Mouse (Mus musculus): ENCODE data around the gene Sptbn1. TPM values are rescaled to one million over a fixed set of nuclear protein-coding genes. Genes with fewer than 3 reads are reported as not detected.

The Sptbn1 gene
- polyA plus RNA-seq, 1 experiment from 2014 or later, result 164 TPM

DNA sequence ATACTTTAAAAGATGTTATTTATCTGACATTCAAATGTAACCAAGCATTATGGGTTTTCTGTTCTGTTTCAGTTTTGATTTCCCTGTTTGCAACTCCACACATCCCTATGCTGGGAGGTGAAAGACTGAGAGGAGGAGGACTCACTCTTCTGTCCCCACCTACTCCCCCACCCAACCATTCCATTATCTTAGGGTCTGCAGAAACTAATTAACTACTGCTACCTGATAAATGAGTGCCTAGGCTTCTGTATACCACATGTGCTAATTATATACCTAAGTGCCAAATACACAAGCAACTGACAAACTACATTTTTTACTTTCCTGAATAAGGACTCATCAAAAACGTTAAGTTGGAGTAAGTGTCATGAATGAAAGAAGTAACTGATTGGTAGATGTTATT is 23.8 kb downstream of the Sptbn1 start:
- 35% methylated on average over 1 of the region's 1 CpGs for WGBS

GRCm38 (mm10) chr11:30243591-30243990 is 24.4 kb downstream of the Sptbn1 start:
- Histone ChIP-seq H3K4me1 (ENCODE audit: control insufficient read depth, insufficient read depth, low read length) (peaks cover 72% of the 10 kb centered on the region), H3K36me3 (ENCODE audit: control insufficient read depth, insufficient read depth) (peaks cover 5% of the 10 kb centered on the region; the same call in 1 of the 2 replicates), H3K9ac (ENCODE audit: low read length) (no peak overlapping the region), H3K27ac (ENCODE audit: low read length) (peak overlapping the region; percentile 82), H3K9me3 (replicated peaks; ENCODE audit: control insufficient read depth, low read length) (no peaks in the 10 kb centered on the region), H3K4me2 (ENCODE audit: low read depth, low read length) (peak overlapping the region; percentile 38), H3K27me3 (ENCODE audit: control insufficient read depth, insufficient read depth, low read length) (no peaks in the 10 kb centered on the region), H3K4me3 (ENCODE audit: low read length) (no peak overlapping the region)
- 21% methylated on average over 3 of the region's 3 CpGs for WGBS
- ATAC-seq (replicated peaks; ENCODE audit: extremely low read depth, insufficient read depth, low FRiP score), result peak; percentile 75

More for the DNA sequence above, 23.8 kb downstream of the Sptbn1 start:
- no peak for ATAC-seq (replicated peaks; ENCODE audit: extremely low read depth, insufficient read depth, low FRiP score)
- no peak overlapping the region for H3K4me2 ChIP-seq (ENCODE audit: low read depth, low read length)
- H3K4me3 ChIP-seq (ENCODE audit: low read length), result no peak overlapping the region
- no peak overlapping the region for H3K9ac ChIP-seq (ENCODE audit: low read length)
- H3K9me3 ChIP-seq (replicated peaks; ENCODE audit: control insufficient read depth, low read length), result no peaks in the 10 kb centered on the region
- peaks cover 74% of the 10 kb centered on the region for H3K4me1 ChIP-seq (ENCODE audit: control insufficient read depth, insufficient read depth, low read length)
- H3K27me3 ChIP-seq (ENCODE audit: control insufficient read depth, insufficient read depth, low read length), result no peaks in the 10 kb centered on the region
- H3K36me3 ChIP-seq (ENCODE audit: control insufficient read depth, insufficient read depth), result peaks cover 5% of the 10 kb centered on the region; the same call in 1 of the 2 replicates
- H3K27ac ChIP-seq (ENCODE audit: low read length), result peak overlapping the region; percentile 62

- Histone ChIP-seq H3K27ac (ENCODE audit: low read length) (peak overlapping the region; percentile 72), H3K4me1 (ENCODE audit: control insufficient read depth, insufficient read depth, low read length) (peaks cover 61% of the 10 kb centered on the region), H3K4me3 (ENCODE audit: low read length) (no peak overlapping the region), H3K9ac (ENCODE audit: low read length) (peak overlapping the region; percentile 20; the same call in 1 of the 2 replicates), H3K36me3 (ENCODE audit: control insufficient read depth, insufficient read depth) (peaks cover 6% of the 10 kb centered on the region; the same call in 1 of the 2 replicates), H3K27me3 (ENCODE audit: control insufficient read depth, insufficient read depth, low read length) (no peaks in the 10 kb centered on the region), H3K4me2 (ENCODE audit: low read depth, low read length) (peak overlapping the region; percentile 9; the same call in 1 of the 2 replicates), H3K9me3 (replicated peaks; ENCODE audit: control insufficient read depth, low read length) (no peaks in the 10 kb centered on the region)
- no peak for ATAC-seq (replicated peaks; ENCODE audit: extremely low read depth, insufficient read depth, low FRiP score)
- WGBS, result 17% methylated on average over 3 of the region's 3 CpGs
Observed at GRCm38 (mm10) chr11:30240861-30241260, 27.1 kb downstream of the Sptbn1 start.

- Histone ChIP-seq H3K27ac (ENCODE audit: low read length) (no peak overlapping the region), H3K4me1 (ENCODE audit: control insufficient read depth, insufficient read depth, low read length) (peaks cover 47% of the 10 kb centered on the region), H3K36me3 (ENCODE audit: control insufficient read depth, insufficient read depth) (peaks cover 16% of the 10 kb centered on the region), H3K4me3 (ENCODE audit: low read length) (no peak overlapping the region), H3K9me3 (replicated peaks; ENCODE audit: control insufficient read depth, low read length) (no peaks in the 10 kb centered on the region), H3K4me2 (ENCODE audit: low read depth, low read length) (no peak overlapping the region), H3K9ac (ENCODE audit: low read length) (no peak overlapping the region), H3K27me3 (ENCODE audit: control insufficient read depth, insufficient read depth, low read length) (no peaks in the 10 kb centered on the region)
- ATAC-seq (replicated peaks; ENCODE audit: extremely low read depth, insufficient read depth, low FRiP score), result no peak
- WGBS, result 71% methylated on average over 4 of the region's 4 CpGs
Observed at GRCm38 (mm10) chr11:30237960-30238359, 30.0 kb downstream of the Sptbn1 start.

GRCm38 (mm10) chr11:30236681-30237242 is 31.2 kb downstream of the Sptbn1 start:
- H3K36me3 ChIP-seq (ENCODE audit: control insufficient read depth, insufficient read depth), result peaks cover 16% of the 10 kb centered on the region
- no peaks in the 10 kb centered on the region for H3K9me3 ChIP-seq (replicated peaks; ENCODE audit: control insufficient read depth, low read length)
- ATAC-seq (replicated peaks; ENCODE audit: extremely low read depth, insufficient read depth, low FRiP score), result no peak
- WGBS, result 36% methylated on average over 4 of the region's 4 CpGs
- peaks cover 42% of the 10 kb centered on the region for H3K4me1 ChIP-seq (ENCODE audit: control insufficient read depth, insufficient read depth, low read length)
- no peak overlapping the region for H3K4me2 ChIP-seq (ENCODE audit: low read depth, low read length)
- peak overlapping the region; percentile 71 for H3K27ac ChIP-seq (ENCODE audit: low read length)
- no peaks in the 10 kb centered on the region for H3K27me3 ChIP-seq (ENCODE audit: control insufficient read depth, insufficient read depth, low read length)
- H3K9ac ChIP-seq (ENCODE audit: low read length), result peak overlapping the region; percentile 38; the same call in 1 of the 2 replicates
- H3K4me3 ChIP-seq (ENCODE audit: low read length), result no peak overlapping the region

GRCm38 (mm10) chr11:30235666-30236065 is 32.3 kb downstream of the Sptbn1 start:
- no peak overlapping the region for H3K27ac ChIP-seq (ENCODE audit: low read length)
- no peak overlapping the region for H3K4me2 ChIP-seq (ENCODE audit: low read depth, low read length)
- no peak overlapping the region for H3K4me3 ChIP-seq (ENCODE audit: low read length)
- peaks cover 15% of the 10 kb centered on the region for H3K36me3 ChIP-seq (ENCODE audit: control insufficient read depth, insufficient read depth)
- no peak for ATAC-seq (replicated peaks; ENCODE audit: extremely low read depth, insufficient read depth, low FRiP score)
- H3K9me3 ChIP-seq (replicated peaks; ENCODE audit: control insufficient read depth, low read length), result no peaks in the 10 kb centered on the region
- no peaks in the 10 kb centered on the region for H3K27me3 ChIP-seq (ENCODE audit: control insufficient read depth, insufficient read depth, low read length)
- H3K4me1 ChIP-seq (ENCODE audit: control insufficient read depth, insufficient read depth, low read length), result peaks cover 42% of the 10 kb centered on the region
- no peak overlapping the region for H3K9ac ChIP-seq (ENCODE audit: low read length)

DNA sequence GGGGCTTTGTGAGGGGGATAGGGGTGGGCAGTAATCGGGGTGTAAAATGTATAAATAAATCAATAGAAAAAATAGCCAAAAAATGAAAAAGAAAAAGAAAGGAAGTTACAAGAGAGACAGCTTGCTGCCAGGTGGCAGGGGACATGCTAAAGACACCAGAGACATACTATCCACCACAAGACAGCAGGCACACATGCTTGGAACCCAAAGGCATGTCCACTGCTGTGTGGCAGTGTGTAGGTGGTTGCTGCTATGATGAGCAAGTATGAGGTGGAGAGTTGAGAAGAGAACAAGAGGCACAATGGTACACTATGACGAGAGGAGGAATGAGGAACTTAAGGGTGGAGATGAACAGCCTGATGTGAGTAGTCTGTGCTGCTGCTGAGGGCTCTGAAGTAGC is 32.8 kb downstream of the Sptbn1 start:
- 77% methylated on average over 2 of the region's 2 CpGs for WGBS
- no peak overlapping the region for H3K9ac ChIP-seq (ENCODE audit: low read length)
- ATAC-seq (replicated peaks; ENCODE audit: extremely low read depth, insufficient read depth, low FRiP score), result no peak
- peaks cover 11% of the 10 kb centered on the region for H3K36me3 ChIP-seq (ENCODE audit: control insufficient read depth, insufficient read depth)
- no peak overlapping the region for H3K4me3 ChIP-seq (ENCODE audit: low read length)
- H3K27ac ChIP-seq (ENCODE audit: low read length), result no peak overlapping the region
- H3K4me1 ChIP-seq (ENCODE audit: control insufficient read depth, insufficient read depth, low read length), result peaks cover 43% of the 10 kb centered on the region
- H3K27me3 ChIP-seq (ENCODE audit: control insufficient read depth, insufficient read depth, low read length), result no peaks in the 10 kb centered on the region
- H3K9me3 ChIP-seq (replicated peaks; ENCODE audit: control insufficient read depth, low read length), result no peaks in the 10 kb centered on the region
- no peak overlapping the region for H3K4me2 ChIP-seq (ENCODE audit: low read depth, low read length)

DNA sequence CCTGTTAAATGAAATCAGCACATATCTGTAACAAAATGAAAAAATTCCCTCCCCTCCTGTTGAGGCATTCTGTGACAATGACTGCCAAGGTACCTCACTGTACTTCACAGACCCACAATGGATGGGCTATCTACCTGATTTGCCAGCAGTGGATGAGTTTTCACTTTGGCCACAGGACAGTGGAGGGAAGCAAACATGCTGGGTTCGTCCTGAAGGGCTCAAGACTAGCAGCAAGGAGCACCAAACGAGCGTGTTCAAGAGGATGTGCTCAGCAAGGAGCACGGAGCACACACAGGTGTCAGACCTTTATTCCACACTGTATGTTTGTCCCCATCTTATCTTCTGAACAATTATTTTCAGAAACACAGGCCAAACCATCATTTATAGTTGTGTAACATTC is 34.0 kb downstream of the Sptbn1 start:
- Histone ChIP-seq H3K4me1 (ENCODE audit: control insufficient read depth, insufficient read depth, low read length) (peaks cover 52% of the 10 kb centered on the region), H3K9ac (ENCODE audit: low read length) (no peak overlapping the region), H3K9me3 (replicated peaks; ENCODE audit: control insufficient read depth, low read length) (no peaks in the 10 kb centered on the region), H3K27me3 (ENCODE audit: control insufficient read depth, insufficient read depth, low read length) (no peaks in the 10 kb centered on the region), H3K36me3 (ENCODE audit: control insufficient read depth, insufficient read depth) (peaks cover 11% of the 10 kb centered on the region), H3K4me3 (ENCODE audit: low read length) (no peak overlapping the region), H3K4me2 (ENCODE audit: low read depth, low read length) (no peak overlapping the region), H3K27ac (ENCODE audit: low read length) (no peak overlapping the region)
- ATAC-seq (replicated peaks; ENCODE audit: extremely low read depth, insufficient read depth, low FRiP score), result no peak
- whole genome bisulfite sequencing, result 81% methylated on average over 4 of the region's 4 CpGs

DNA sequence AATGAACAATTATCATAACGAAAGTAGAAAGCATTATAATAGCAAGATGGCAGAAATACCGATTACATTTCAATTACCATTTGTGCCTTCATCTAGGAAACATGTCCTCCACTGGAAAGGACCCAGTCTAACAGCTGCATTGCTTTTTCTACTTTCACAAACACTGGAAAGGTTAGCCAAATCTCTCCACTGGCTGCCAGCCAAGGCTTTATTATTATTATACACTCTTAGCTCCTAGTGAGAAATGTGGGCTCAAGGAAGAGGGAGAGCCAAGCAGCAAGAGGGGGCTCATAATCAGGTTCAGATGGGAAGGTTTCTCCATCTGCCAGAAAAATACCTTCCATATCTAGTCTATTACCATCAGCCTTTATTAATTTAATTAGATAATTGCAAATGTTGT is 35.9 kb downstream of the Sptbn1 start:
- H3K4me3 ChIP-seq (ENCODE audit: low read length), result no peak overlapping the region
- peaks cover 11% of the 10 kb centered on the region for H3K36me3 ChIP-seq (ENCODE audit: control insufficient read depth, insufficient read depth)
- no peak overlapping the region for H3K4me2 ChIP-seq (ENCODE audit: low read depth, low read length)
- peaks cover 50% of the 10 kb centered on the region for H3K4me1 ChIP-seq (ENCODE audit: control insufficient read depth, insufficient read depth, low read length)
- H3K27me3 ChIP-seq (ENCODE audit: control insufficient read depth, insufficient read depth, low read length), result no peaks in the 10 kb centered on the region
- WGBS, result 62% methylated on average over 2 of the region's 2 CpGs
- no peak overlapping the region for H3K9ac ChIP-seq (ENCODE audit: low read length)
- no peak; the same call in 1 of the 2 replicates for ATAC-seq (replicated peaks; ENCODE audit: extremely low read depth, insufficient read depth, low FRiP score)
- H3K9me3 ChIP-seq (replicated peaks; ENCODE audit: control insufficient read depth, low read length), result no peaks in the 10 kb centered on the region
- 0 out of 2 replicates have a peak overlapping the region, but pooled peaks have one; percentile 11 for H3K27ac ChIP-seq (ENCODE audit: low read length)

All from heart, embryonic 16.5 days (tissue).